Mouse (Mus musculus): ENCODE measurements at regions not wholly inside any gene's neighbourhood (a gene's known extent, or its start where the extent isn't known, plus 50 kb on each side); places are given as distances from the start of the nearest gene placed in this dataset.

GRCm38 (mm10) chr5:126217016-126217415 lies 685.4 kb downstream of the Tmem132b start:
- no peak for TF ChIP-seq POLR2A (IDR thresholded peaks at IDR 0.05; ENCODE audit: insufficient read depth, low read depth, low read length)
- no peak for TF ChIP-seq CTCF (IDR thresholded peaks at IDR 0.05)
- TF ChIP-seq EP300 (IDR thresholded peaks at IDR 0.05; ENCODE audit: insufficient read depth, low read depth, low read length), result no peak

All from heart, adult 2 months (tissue).